Mouse (Mus musculus) frontal cortex, postnatal 25 days (tissue): ENCODE results near the gene Hoxb1.

Source experiments
- DNase-seq, 2 experiments: peaks; one replicate each; pipeline ENCODE4 v3.0.0; 2022; ENCODE audit warnings: low spot score in 2 of 2

Gene Hoxb1

DNA sequence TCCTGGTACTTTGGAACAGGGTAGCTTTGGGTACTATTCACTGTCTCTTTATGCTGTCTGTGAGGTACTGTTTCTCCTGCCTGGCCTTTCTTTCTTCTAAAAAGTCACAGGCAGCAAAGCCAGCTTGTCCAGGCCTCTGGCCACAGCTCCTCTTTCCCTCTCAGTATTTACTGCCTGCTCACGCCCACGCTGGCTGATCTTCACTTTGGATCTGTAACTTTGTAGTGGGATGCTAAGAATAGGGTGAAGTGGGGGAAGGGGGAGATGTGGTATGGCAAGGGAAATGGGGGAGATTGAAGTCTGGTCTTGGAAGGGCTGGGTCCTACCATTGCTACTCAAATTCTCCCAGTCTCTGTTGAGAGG, 31.6 kb upstream of the Hoxb1 start:
- no peak for DNase-seq

- no peak for DNase-seq
Observed at GRCm38 (mm10) chr11:96334998-96335397, 30.6 kb upstream of the Hoxb1 start.

GRCm38 (mm10) chr11:96336597-96336996, 29.0 kb upstream of the Hoxb1 start:
- no peak for DNase-seq

- no peak for DNase-seq
Observed at GRCm38 (mm10) chr11:96337026-96337425, 28.5 kb upstream of the Hoxb1 start.

DNA sequence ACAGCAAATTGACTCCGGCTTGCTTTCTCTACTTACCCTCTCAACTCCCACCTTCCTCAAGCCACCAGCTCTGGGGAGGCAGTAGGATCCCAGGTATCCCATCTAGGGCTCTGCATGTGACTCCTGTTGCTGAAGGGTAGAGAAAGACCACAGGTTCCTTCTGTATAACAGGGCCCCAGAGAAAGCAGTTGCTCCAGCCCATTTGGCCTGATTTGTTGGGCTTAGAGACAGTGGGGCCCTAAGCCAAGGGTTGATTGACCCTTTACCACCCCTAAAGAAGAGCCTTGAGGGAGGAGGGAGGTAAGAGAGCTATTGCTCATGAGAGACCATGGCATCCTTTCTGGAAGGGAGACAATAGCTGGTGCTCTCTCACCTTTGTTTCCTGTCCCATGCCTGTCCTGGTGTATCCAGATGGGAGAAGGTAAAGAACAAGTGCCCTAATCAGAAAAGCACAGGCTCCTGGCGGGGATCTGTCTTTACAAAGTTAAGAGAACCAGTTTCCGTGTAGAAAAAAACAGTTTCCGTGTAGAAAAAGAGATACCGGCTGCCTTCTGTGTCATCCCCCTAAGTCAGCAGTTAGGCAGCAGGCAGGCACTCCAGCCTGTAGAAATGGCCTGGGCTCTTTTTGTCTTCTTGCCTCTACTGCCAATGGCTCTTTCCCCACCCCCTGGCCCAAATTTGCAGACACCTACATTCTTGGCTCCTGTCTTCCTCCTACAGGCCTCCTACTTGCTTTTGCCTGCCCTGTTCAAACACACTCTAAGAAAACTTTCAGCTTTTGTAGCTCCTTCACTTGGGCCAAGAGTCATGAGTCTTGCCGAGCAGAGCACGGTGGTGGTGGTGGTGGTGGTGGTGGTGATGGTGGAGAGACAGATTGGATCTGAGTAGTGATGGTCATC, 26.3 kb upstream of the Hoxb1 start:
- DNase-seq: no peak

GRCm38 (mm10) chr11:96340698-96341365, 24.7 kb upstream of the Hoxb1 start:
- DNase-seq: no peak

GRCm38 (mm10) chr11:96341701-96342575, 23.6 kb upstream of the Hoxb1 start:
- no peak for DNase-seq

GRCm38 (mm10) chr11:96342576-96342930, 23.0 kb upstream of the Hoxb1 start:
- DNase-seq: no peak

- DNase-seq: no peak
Observed at GRCm38 (mm10) chr11:96343206-96343745, 22.3 kb upstream of the Hoxb1 start.

- DNase-seq: no peak
Observed at GRCm38 (mm10) chr11:96344061-96344877, 21.3 kb upstream of the Hoxb1 start.

DNA sequence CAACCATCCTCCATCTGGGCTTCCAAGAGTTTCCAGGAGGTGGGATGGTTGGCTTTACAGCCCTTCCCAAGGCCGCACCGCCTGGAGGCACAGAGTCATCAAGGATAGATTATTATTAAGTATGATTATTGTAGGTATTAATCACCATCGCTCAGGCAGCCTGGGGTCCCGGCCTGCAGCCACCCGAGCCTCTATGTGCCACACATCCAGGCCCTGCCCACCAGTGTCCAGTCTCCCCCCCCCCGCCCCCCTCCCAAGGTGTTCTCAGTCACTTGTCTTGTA, 20.7 kb upstream of the Hoxb1 start:
- no peak for DNase-seq

DNA sequence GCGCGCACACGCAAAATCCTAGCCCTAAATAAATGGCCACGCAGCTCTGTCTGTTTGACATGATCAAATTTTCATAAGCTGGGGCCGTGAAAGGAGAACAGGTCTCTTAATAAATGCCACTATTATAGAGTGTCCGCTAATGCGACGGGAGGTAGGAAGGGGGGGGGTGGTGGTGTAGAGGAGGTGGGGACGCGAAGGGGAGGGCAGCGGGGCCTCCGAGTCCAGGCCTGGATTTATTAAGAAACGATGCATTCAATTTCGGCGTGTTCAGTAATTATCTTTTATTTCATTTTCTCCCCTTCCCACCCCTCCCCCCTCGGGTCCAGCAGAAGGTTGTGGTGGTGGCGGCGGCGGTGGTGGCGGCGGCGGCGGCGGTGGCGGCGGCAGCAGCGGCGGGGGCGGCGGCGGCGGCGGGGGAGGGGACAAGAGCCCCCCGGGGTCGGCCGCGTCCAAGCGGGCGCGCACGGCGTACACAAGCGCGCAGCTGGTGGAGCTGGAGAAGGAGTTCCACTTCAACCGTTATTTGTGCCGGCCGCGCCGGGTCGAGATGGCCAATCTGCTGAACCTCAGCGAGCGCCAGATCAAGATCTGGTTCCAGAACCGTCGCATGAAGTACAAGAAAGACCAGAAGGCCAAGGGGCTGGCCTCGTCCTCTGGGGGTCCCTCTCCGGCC, 20.2 kb upstream of the Hoxb1 start:
- DNase-seq: no peak

DNA sequence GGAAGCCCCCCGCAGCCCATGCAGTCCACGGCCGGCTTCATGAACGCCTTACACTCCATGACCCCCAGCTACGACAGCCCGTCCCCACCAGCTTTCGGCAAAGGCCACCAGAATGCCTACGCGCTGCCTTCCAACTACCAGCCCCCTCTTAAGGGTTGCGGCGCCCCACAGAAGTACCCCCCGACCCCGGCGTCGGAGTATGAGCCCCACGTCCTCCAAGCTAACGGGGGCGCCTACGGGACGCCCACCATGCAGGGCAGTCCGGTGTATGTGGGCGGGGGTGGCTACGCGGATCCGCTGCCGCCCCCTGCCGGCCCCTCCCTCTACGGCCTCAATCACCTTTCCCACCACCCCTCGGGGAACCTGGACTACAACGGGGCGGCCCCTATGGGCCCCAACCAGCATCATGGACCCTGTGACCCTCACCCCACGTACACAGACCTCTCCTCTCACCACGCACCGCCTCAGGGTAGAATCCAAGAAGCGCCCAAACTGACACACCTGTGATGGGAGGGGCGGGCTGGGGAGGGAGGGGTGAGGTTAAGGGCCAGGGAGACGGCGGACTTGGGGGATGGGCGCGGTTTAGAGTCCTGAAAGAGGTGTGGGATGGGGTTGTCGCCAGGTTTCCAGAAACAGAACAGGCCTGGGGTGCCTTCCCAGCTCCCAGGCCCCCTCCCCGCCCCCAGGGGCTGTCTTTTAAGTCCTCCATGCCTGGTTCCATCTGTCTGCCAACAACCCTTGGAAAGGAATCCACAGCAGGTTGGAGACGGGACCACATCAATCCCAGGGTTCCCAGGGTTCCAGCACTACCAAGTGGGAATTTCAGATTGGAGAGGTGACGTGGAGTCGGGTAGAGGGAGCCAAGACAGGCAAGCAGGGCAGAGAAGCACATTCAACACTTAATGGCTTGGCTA, 19.4 kb upstream of the Hoxb1 start:
- no peak for DNase-seq

- DNase-seq: no peak
Observed at GRCm38 (mm10) chr11:96346916-96347520, 18.5 kb upstream of the Hoxb1 start.

GRCm38 (mm10) chr11:96347717-96348116, 17.8 kb upstream of the Hoxb1 start:
- no peak for DNase-seq

DNA sequence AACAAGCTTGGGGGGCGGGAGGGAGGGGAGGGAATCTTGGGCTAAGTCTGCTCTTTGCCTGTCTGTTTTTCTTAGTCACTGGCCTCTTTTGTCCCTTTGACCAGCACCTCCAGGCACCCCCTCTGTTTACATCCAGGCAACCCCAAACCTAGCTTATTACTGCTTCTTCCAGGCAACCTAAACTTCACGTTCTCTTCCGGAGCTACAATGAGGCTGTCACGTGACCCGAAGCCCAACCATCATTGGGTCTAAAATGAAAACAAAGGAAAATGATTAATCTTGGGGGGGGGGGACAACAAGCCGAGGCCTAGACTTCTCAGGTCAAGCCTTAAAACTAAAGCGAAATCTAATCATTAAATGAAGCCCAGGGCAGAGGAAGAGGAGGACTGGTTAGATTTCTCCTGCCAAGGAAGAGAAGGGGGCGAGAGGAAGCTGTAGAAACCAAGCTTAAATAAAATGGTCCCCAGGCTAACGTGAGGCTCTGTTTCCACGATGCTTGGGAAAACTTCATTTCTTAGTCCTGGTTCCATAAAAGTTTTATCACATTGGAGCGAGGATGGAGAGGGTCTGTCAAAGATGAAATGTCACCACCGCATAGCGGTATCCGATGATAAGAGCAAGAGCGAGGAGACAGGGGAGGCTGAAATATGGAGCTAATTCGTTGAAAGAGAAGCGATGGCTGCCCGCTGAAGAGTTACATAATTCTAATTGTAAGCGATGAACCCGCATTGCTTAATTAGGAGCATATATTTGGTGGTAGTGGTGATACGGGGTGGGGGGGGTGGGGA, 17.2 kb upstream of the Hoxb1 start:
- no peak for DNase-seq

- DNase-seq: no peak
Observed at GRCm38 (mm10) chr11:96348988-96349387, 16.6 kb upstream of the Hoxb1 start.

DNA sequence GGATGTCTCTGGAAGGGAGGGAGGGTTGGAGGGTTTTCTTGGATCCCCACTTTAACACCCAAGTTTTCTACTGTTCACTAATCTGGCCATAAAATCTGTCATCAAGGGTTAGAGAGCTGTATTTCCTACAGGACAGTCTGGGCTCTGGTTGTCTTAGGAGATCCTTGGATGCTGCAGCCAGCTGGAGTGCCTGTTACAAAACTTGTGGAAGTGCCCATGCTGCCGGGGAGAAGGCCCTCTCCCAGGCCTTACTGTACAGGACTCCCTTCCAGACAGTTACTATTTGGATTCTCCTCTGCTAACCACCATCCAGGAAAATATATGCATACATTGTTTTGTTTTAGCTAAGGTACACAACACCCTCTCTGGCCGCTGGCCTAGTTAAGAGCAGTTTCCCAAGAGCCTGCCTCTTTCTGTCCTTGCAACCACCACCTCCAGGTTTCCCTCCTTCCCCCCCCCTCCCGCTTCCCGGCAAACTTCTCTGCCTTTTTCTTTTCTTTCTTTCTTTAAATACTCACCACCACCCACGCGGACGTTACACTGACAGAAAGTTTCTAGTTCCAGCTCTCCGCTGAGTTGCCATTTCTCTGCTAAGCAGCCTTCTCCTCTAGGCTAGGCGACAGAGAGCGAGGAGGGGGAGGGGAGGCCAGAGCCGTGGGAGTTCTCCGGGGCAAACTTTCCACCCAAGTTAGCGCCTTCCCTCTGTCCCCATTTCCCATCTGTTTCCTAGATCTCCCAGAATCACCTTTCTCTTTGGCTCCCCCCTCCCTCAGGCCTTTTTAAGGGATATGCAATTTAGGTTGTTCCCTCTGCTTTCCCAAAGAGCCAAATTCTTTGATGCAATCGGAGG, 15.8 kb upstream of the Hoxb1 start:
- DNase-seq: no peak
